Mouse (Mus musculus): ENCODE results near the gene Adamts17. TPM values are rescaled to one million over a fixed set of nuclear protein-coding genes. Genes with fewer than 3 reads are reported as not detected.

Gene Adamts17
- polyA plus RNA-seq, 1 experiment from 2014 or later = 4.3 TPM

- Histone ChIP-seq H3K27ac (ENCODE audit: low read depth, low read length) (no peak overlapping the region), H3K4me1 (ENCODE audit: control insufficient read depth, insufficient read depth, low read length) (no peaks in the 10 kb centered on the region), H3K4me2 (replicated peaks; ENCODE audit: low read depth, low read length) (no peak overlapping the region), H3K27me3 (ENCODE audit: control insufficient read depth, insufficient read depth, low read length) (no peaks in the 10 kb centered on the region), H3K36me3 (ENCODE audit: control insufficient read depth, insufficient read depth, low read length) (no peaks in the 10 kb centered on the region), H3K4me3 (ENCODE audit: low read length) (no peak overlapping the region), H3K9me3 (ENCODE audit: control insufficient read depth, low read length) (no peaks in the 10 kb centered on the region), H3K9ac (ENCODE audit: low read depth, low read length) (no peak overlapping the region)
- ATAC-seq (ENCODE audit: low FRiP score, low TSS enrichment) = no peak
- 90% methylated on average over 8 of the region's 8 CpGs for WGBS
These were observed 322.6 kb downstream of the Adamts17 start for GRCm38 (mm10) chr7:67162135-67162534.

GRCm38 (mm10) chr7:67168288-67168687, 328.8 kb downstream of the Adamts17 start:
- no peak overlapping the region for H3K4me3 ChIP-seq (ENCODE audit: low read length)
- no peaks in the 10 kb centered on the region for H3K9me3 ChIP-seq (ENCODE audit: control insufficient read depth, low read length)
- no peak overlapping the region for H3K9ac ChIP-seq (ENCODE audit: low read depth, low read length)
- no peaks in the 10 kb centered on the region for H3K4me1 ChIP-seq (ENCODE audit: control insufficient read depth, insufficient read depth, low read length)
- H3K36me3 ChIP-seq (ENCODE audit: control insufficient read depth, insufficient read depth, low read length) = no peaks in the 10 kb centered on the region
- H3K27me3 ChIP-seq (ENCODE audit: control insufficient read depth, insufficient read depth, low read length) = no peaks in the 10 kb centered on the region
- no peak overlapping the region for H3K27ac ChIP-seq (ENCODE audit: low read depth, low read length)
- WGBS = 62% methylated on average over 9 of the region's 9 CpGs
- no peak for ATAC-seq (ENCODE audit: low FRiP score, low TSS enrichment)
- H3K4me2 ChIP-seq (replicated peaks; ENCODE audit: low read depth, low read length) = no peak overlapping the region

GRCm38 (mm10) chr7:67168763-67169569, 329.4 kb downstream of the Adamts17 start:
- no peaks in the 10 kb centered on the region for H3K4me1 ChIP-seq (ENCODE audit: control insufficient read depth, insufficient read depth, low read length)
- no peak overlapping the region for H3K4me3 ChIP-seq (ENCODE audit: low read length)
- H3K36me3 ChIP-seq (ENCODE audit: control insufficient read depth, insufficient read depth, low read length) = no peaks in the 10 kb centered on the region
- no peak overlapping the region for H3K9ac ChIP-seq (ENCODE audit: low read depth, low read length)
- WGBS = 46% methylated on average over 9 of the region's 9 CpGs
- H3K9me3 ChIP-seq (ENCODE audit: control insufficient read depth, low read length) = no peaks in the 10 kb centered on the region
- no peaks in the 10 kb centered on the region for H3K27me3 ChIP-seq (ENCODE audit: control insufficient read depth, insufficient read depth, low read length)
- no peak overlapping the region for H3K27ac ChIP-seq (ENCODE audit: low read depth, low read length)
- ATAC-seq (ENCODE audit: low FRiP score, low TSS enrichment) = no peak
- no peak overlapping the region for H3K4me2 ChIP-seq (replicated peaks; ENCODE audit: low read depth, low read length)

GRCm38 (mm10) chr7:67173522-67174195, 334.1 kb downstream of the Adamts17 start:
- no peak overlapping the region for H3K9ac ChIP-seq (ENCODE audit: low read depth, low read length)
- WGBS = 89% methylated on average over 2 of the region's 2 CpGs
- no peak overlapping the region for H3K4me2 ChIP-seq (replicated peaks; ENCODE audit: low read depth, low read length)
- no peaks in the 10 kb centered on the region for H3K27me3 ChIP-seq (ENCODE audit: control insufficient read depth, insufficient read depth, low read length)
- no peak for ATAC-seq (ENCODE audit: low FRiP score, low TSS enrichment)
- H3K9me3 ChIP-seq (ENCODE audit: control insufficient read depth, low read length) = no peaks in the 10 kb centered on the region
- H3K4me1 ChIP-seq (ENCODE audit: control insufficient read depth, insufficient read depth, low read length) = no peaks in the 10 kb centered on the region
- no peak overlapping the region for H3K4me3 ChIP-seq (ENCODE audit: low read length)
- H3K36me3 ChIP-seq (ENCODE audit: control insufficient read depth, insufficient read depth, low read length) = no peaks in the 10 kb centered on the region
- H3K27ac ChIP-seq (ENCODE audit: low read depth, low read length) = no peak overlapping the region

GRCm38 (mm10) chr7:67183786-67184185, 344.3 kb downstream of the Adamts17 start:
- Histone ChIP-seq H3K4me2 (replicated peaks; ENCODE audit: low read depth, low read length) (no peak overlapping the region), H3K27ac (ENCODE audit: low read depth, low read length) (no peak overlapping the region), H3K4me3 (ENCODE audit: low read length) (no peak overlapping the region), H3K9ac (ENCODE audit: low read depth, low read length) (no peak overlapping the region), H3K27me3 (ENCODE audit: control insufficient read depth, insufficient read depth, low read length) (no peaks in the 10 kb centered on the region), H3K36me3 (ENCODE audit: control insufficient read depth, insufficient read depth, low read length) (no peaks in the 10 kb centered on the region), H3K4me1 (ENCODE audit: control insufficient read depth, insufficient read depth, low read length) (no peaks in the 10 kb centered on the region), H3K9me3 (ENCODE audit: control insufficient read depth, low read length) (no peaks in the 10 kb centered on the region)
- WGBS = 16% methylated on average over 4 of the region's 4 CpGs
- no peak for ATAC-seq (ENCODE audit: low FRiP score, low TSS enrichment)

GRCm38 (mm10) chr7:67199412-67199811, 359.9 kb downstream of the Adamts17 start:
- H3K36me3 ChIP-seq (ENCODE audit: control insufficient read depth, insufficient read depth, low read length) = no peaks in the 10 kb centered on the region
- no peak overlapping the region for H3K4me3 ChIP-seq (ENCODE audit: low read length)
- no peaks in the 10 kb centered on the region for H3K4me1 ChIP-seq (ENCODE audit: control insufficient read depth, insufficient read depth, low read length)
- no peak overlapping the region for H3K4me2 ChIP-seq (replicated peaks; ENCODE audit: low read depth, low read length)
- H3K27me3 ChIP-seq (ENCODE audit: control insufficient read depth, insufficient read depth, low read length) = no peaks in the 10 kb centered on the region
- H3K9ac ChIP-seq (ENCODE audit: low read depth, low read length) = no peak overlapping the region
- no peak for ATAC-seq (ENCODE audit: low FRiP score, low TSS enrichment)
- H3K9me3 ChIP-seq (ENCODE audit: control insufficient read depth, low read length) = no peaks in the 10 kb centered on the region
- WGBS = 17% methylated on average over 10 of the region's 10 CpGs
- H3K27ac ChIP-seq (ENCODE audit: low read depth, low read length) = no peak overlapping the region

Other genes with a start within 250 kb of the Adamts17 start
- gene Asb7, start 150.1 kb upstream of the Adamts17 start, polyA plus RNA-seq (2014; fragmentation: Nextera tagmentation; extraction: Ambion mirVana) = 10.7 and 19.6 TPM in 2 replicates
- 17.3 and 23.1 TPM in 2 replicates for gene Lins1, start 149.8 kb upstream of the Adamts17 start, polyA plus RNA-seq (2014; fragmentation: Nextera tagmentation; extraction: Ambion mirVana)
- 0.94 and 1.9 TPM in 2 replicates for gene Cers3, start 96.2 kb upstream of the Adamts17 start, polyA plus RNA-seq (2014; fragmentation: Nextera tagmentation; extraction: Ambion mirVana)

All from kidney, embryonic 14.5 days (tissue).